Mouse (Mus musculus): ENCODE results near the gene Abi3. TPM values are rescaled to one million over a fixed set of nuclear protein-coding genes. Genes with fewer than 3 reads are reported as not detected.

Gene Abi3
- total and polyA plus RNA-seq, 3 experiments = 24.4 to 74.5 (median 31.4) TPM

DNA sequence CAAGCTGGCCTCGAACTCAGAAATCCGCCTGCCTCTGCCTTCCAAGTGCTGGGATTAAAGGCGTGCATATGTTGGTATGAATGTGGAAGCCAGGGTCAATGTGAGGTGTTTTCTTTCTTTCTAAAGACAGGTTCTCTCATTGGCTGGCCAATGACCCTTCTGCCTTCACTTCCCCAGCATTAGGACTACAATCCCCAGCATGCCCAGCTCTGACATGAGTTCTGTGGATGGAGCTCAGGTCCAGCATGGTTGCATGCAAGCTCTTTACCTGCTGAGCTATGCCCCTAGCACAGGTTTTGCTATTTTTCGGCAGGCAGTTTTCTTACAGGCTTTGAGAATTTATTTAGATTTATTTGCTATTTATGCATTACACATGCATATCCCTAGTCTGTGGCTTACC, 15.0 kb upstream of the Abi3 start:
- Histone ChIP-seq H3K79me2 (replicated peaks; ENCODE audit: control insufficient read depth, extremely low read depth, insufficient read depth, poor library complexity, severe bottlenecking) (no peaks in the 10 kb centered on the region; the same call in 1 of the 2 replicates), H3K4me3 (replicated peaks in 1 of 3; ENCODE audit: low read depth in 2 of 3, low read length in 2 of 3, poor library complexity in 1 of 3) (peak overlapping the region in 1 of 3 experiments; percentile 66), H3K27me3 (replicated peaks) (peaks cover 1% of the 10 kb centered on the region), H3K4me1 (ENCODE audit: control insufficient read depth in 1 of 2, insufficient read depth in 2 of 2) (peaks cover 7 to 30% of the 10 kb centered on the region in 2 experiments), H3K9me3 (replicated peaks; ENCODE audit: low read length) (peaks cover 3% of the 10 kb centered on the region), H3K4me2 (ENCODE audit: insufficient read depth, low read depth, poor library complexity, severe bottlenecking) (peak overlapping the region; percentile 90), H3K36me3 (replicated peaks in 1 of 2; ENCODE audit: control insufficient read depth in 1 of 2, insufficient read depth in 1 of 2, low read length in 1 of 2) (peaks cover 0 to 7% of the 10 kb centered on the region in 2 experiments), H3K9ac (ENCODE audit: insufficient read depth, low read depth) (no peak overlapping the region; the same call in 1 of the 2 replicates), H3K27ac (ENCODE audit: insufficient read depth, low read depth) (peak overlapping the region; percentile 10; the same call in 1 of the 2 replicates)
- peak; percentile 89 for TF ChIP-seq HCFC1 (IDR thresholded peaks at IDR 0.05; ENCODE audit: low read depth, low read length)
- no peak; the same call in 1 of the 2 replicates for TF ChIP-seq MAX (IDR thresholded peaks at IDR 0.05; ENCODE audit: low read length)
- DNase-seq (ENCODE audit: extremely low read depth) = peak; percentile 68
- in situ Hi-C loops (cut with MboI; ENCODE audit: low pct_ligation_motif_present, low pct_unique_long_range_greater_than_20kb, low sequenced_read_pairs) (no loop called here), dilution Hi-C loops (cut with MboI; ENCODE audit: extremely low pct_ligation_motif_present, extremely low pct_unique_long_range_greater_than_20kb, low sequenced_read_pairs) (no loop called here)

- in situ Hi-C loops (cut with MboI; ENCODE audit: low pct_ligation_motif_present, low pct_unique_long_range_greater_than_20kb, low sequenced_read_pairs) (no loop called here), dilution Hi-C loops (cut with MboI; ENCODE audit: extremely low pct_ligation_motif_present, extremely low pct_unique_long_range_greater_than_20kb, low sequenced_read_pairs) (no loop called here)
- H3K36me3 ChIP-seq (replicated peaks in 1 of 2; ENCODE audit: control insufficient read depth in 1 of 2, insufficient read depth in 1 of 2, low read length in 1 of 2) = no peaks in the 10 kb centered on the region
- H3K9ac ChIP-seq (ENCODE audit: insufficient read depth, low read depth) = no peak overlapping the region
- no peak overlapping the region for H3K27ac ChIP-seq (ENCODE audit: insufficient read depth, low read depth)
- H3K9me3 ChIP-seq (replicated peaks; ENCODE audit: low read length) = peaks cover 3% of the 10 kb centered on the region
- no peak overlapping the region for H3K4me3 ChIP-seq (replicated peaks in 1 of 3; ENCODE audit: low read depth in 2 of 3, low read length in 2 of 3, poor library complexity in 1 of 3)
- peak; percentile 55 for DNase-seq (ENCODE audit: extremely low read depth)
- no peaks in the 10 kb centered on the region for H3K79me2 ChIP-seq (replicated peaks; ENCODE audit: control insufficient read depth, extremely low read depth, insufficient read depth, poor library complexity, severe bottlenecking)
- H3K4me2 ChIP-seq (ENCODE audit: insufficient read depth, low read depth, poor library complexity, severe bottlenecking) = no peak overlapping the region
- H3K4me1 ChIP-seq (ENCODE audit: control insufficient read depth in 1 of 2, insufficient read depth in 2 of 2) = peaks cover 9 to 20% of the 10 kb centered on the region in 2 experiments
- H3K27me3 ChIP-seq (replicated peaks) = peaks cover 1% of the 10 kb centered on the region
- no peak for TF ChIP-seq TCF12 (IDR thresholded peaks at IDR 0.05; ENCODE audit: low read depth, low read length)
- peak; percentile 25; the same call in 1 of the 2 replicates for TF ChIP-seq ZC3H11A (IDR thresholded peaks at IDR 0.05; ENCODE audit: low read depth, low read length)
- no peak for TF ChIP-seq NRF1 (IDR thresholded peaks at IDR 0.05; ENCODE audit: low read depth, low read length)
- TF ChIP-seq SMC3 (IDR thresholded peaks at IDR 0.05; ENCODE audit: low read depth, low read length) = peak; percentile 98
- TF ChIP-seq MYC (IDR thresholded peaks at IDR 0.05; ENCODE audit: low read depth, low read length) = peak; percentile 77; the same call in 1 of the 2 replicates
- peak; percentile 80 for TF ChIP-seq RAD21 (IDR thresholded peaks at IDR 0.05; ENCODE audit: low read depth, low read length)
- TF ChIP-seq ZNF384 (IDR thresholded peaks at IDR 0.05; ENCODE audit: low read depth, low read length) = peak; percentile 64
- no peak for TF ChIP-seq ETS1 (conservative IDR thresholded peaks at IDR 0.05; ENCODE audit: low read depth, low read length)
- TF ChIP-seq CTCF (conservative IDR thresholded peaks at IDR 0.05 in 1 of 2, IDR thresholded peaks at IDR 0.05 in 1 of 2; ENCODE audit: low read depth in 2 of 2, low read length in 2 of 2) = peak; percentile 80 to 90
- no peak for TF ChIP-seq CHD1 (IDR thresholded peaks at IDR 0.05; ENCODE audit: low read depth, low read length)
- TF ChIP-seq MAFK (IDR thresholded peaks at IDR 0.05; ENCODE audit: insufficient replicate concordance, low read length) = no peak
- TF ChIP-seq NELFE (IDR thresholded peaks at IDR 0.05; ENCODE audit: low read depth, low read length) = no peak
These were observed 11.4 kb upstream of the Abi3 start for GRCm38 (mm10) chr11:95853684-95854083.

- Histone ChIP-seq H3K4me3 (replicated peaks in 1 of 3; ENCODE audit: low read depth in 2 of 3, low read length in 2 of 3, poor library complexity in 1 of 3) (no peak overlapping the region), H3K79me2 (replicated peaks; ENCODE audit: control insufficient read depth, extremely low read depth, insufficient read depth, poor library complexity, severe bottlenecking) (no peaks in the 10 kb centered on the region), H3K9me3 (replicated peaks; ENCODE audit: low read length) (peaks cover 6% of the 10 kb centered on the region), H3K27me3 (replicated peaks) (no peaks in the 10 kb centered on the region), H3K4me1 (ENCODE audit: control insufficient read depth in 1 of 2, insufficient read depth in 2 of 2) (peaks cover 4 to 7% of the 10 kb centered on the region in 2 experiments; a peak in 2 of 4 replicates), H3K4me2 (ENCODE audit: insufficient read depth, low read depth, poor library complexity, severe bottlenecking) (no peak overlapping the region), H3K27ac (ENCODE audit: insufficient read depth, low read depth) (no peak overlapping the region), H3K36me3 (replicated peaks in 1 of 2; ENCODE audit: control insufficient read depth in 1 of 2, insufficient read depth in 1 of 2, low read length in 1 of 2) (peaks cover 1 to 2% of the 10 kb centered on the region in 2 experiments), H3K9ac (ENCODE audit: insufficient read depth, low read depth) (no peak overlapping the region)
- dilution Hi-C loops (cut with MboI; ENCODE audit: extremely low pct_ligation_motif_present, extremely low pct_unique_long_range_greater_than_20kb, low sequenced_read_pairs) (no loop called here), in situ Hi-C loops (cut with MboI; ENCODE audit: low pct_ligation_motif_present, low pct_unique_long_range_greater_than_20kb, low sequenced_read_pairs) (no loop called here)
- no peak for TF ChIP-seq CHD2 (IDR thresholded peaks at IDR 0.05; ENCODE audit: low read length)
- no peak for TF ChIP-seq IRF4 (IDR thresholded peaks at IDR 0.05; ENCODE audit: low read depth, low read length)
- TF ChIP-seq ELF1 (IDR thresholded peaks at IDR 0.05; ENCODE audit: low read depth, low read length) = no peak
- TF ChIP-seq SMC3 (IDR thresholded peaks at IDR 0.05; ENCODE audit: low read depth, low read length) = no peak
- no peak for TF ChIP-seq CTCF (conservative IDR thresholded peaks at IDR 0.05 in 1 of 2, IDR thresholded peaks at IDR 0.05 in 1 of 2; ENCODE audit: low read depth in 2 of 2, low read length in 2 of 2)
- no peak for TF ChIP-seq USF2 (conservative IDR thresholded peaks at IDR 0.05; ENCODE audit: low read depth, low read length)
- TF ChIP-seq EP300 (IDR thresholded peaks at IDR 0.05; ENCODE audit: low read length) = no peak
- no peak for TF ChIP-seq KAT2A (IDR thresholded peaks at IDR 0.05; ENCODE audit: insufficient replicate concordance, low read length)
- no peak for TF ChIP-seq ETS1 (conservative IDR thresholded peaks at IDR 0.05; ENCODE audit: low read depth, low read length)
- no peak for TF ChIP-seq NRF1 (IDR thresholded peaks at IDR 0.05; ENCODE audit: low read depth, low read length)
- no peak for TF ChIP-seq ZMIZ1 (IDR thresholded peaks at IDR 0.05; ENCODE audit: low read depth, low read length)
- no peak for TF ChIP-seq JUN (IDR thresholded peaks at IDR 0.05; ENCODE audit: insufficient read depth, low read depth, low read length)
- TF ChIP-seq MEF2A (IDR thresholded peaks at IDR 0.05; ENCODE audit: borderline replicate concordance, low read depth, low read length) = no peak
- no peak for TF ChIP-seq CHD1 (IDR thresholded peaks at IDR 0.05; ENCODE audit: low read depth, low read length)
- DNase-seq (ENCODE audit: extremely low read depth) = no peak
These were observed 8.6 kb upstream of the Abi3 start for GRCm38 (mm10) chr11:95850898-95851297.

Data from CH12.LX (cell line).